Comparison of ENCODE assay signal across 16 mouse cellular contexts in genomic region chr2:135997361-135998150, GRCm38 (mm10). TPM values are rescaled to one million over a fixed set of nuclear protein-coding genes. Genes with fewer than 3 reads are reported as not detected.
A peak's percentile ranks its signal among the peaks of the same experiment; 100 is the strongest.
DNase-seq lines count a peak whose midpoint lies in the region; ATAC-seq and TF ChIP-seq lines count a peak whose summit lies in the region.
"Had no signal": no experiment of that assay in that cellular context is flagged by ENCODE, and none has a peak within 500 bp of the region (broad histone marks: within the 10 kb centered on the region; RNA-seq: fewer than 3 reads in every experiment).

No protein-coding gene starts in this region.

- 30% methylated on average over 18 of the region's 18 CpGs for WGBS in forebrain, postnatal 0 days
- 44% methylated on average over 18 of the region's 18 CpGs for WGBS in midbrain, embryonic 15.5 days

- no peaks in the 10 kb centered on the region for H3K27me3 ChIP-seq in forebrain, postnatal 0 days (ENCODE audit: insufficient read depth, low read length)
- no peaks in the 10 kb centered on the region for H3K27me3 ChIP-seq in midbrain, embryonic 15.5 days (replicated peaks)
- H3K27me3 ChIP-seq: limb, embryonic 13.5 days had no signal

- no peaks in the 10 kb centered on the region for H3K9me3 ChIP-seq in forebrain, postnatal 0 days (ENCODE audit: low read length)
- no peaks in the 10 kb centered on the region for H3K9me3 ChIP-seq in midbrain, embryonic 15.5 days
- H3K9me3 ChIP-seq: limb, embryonic 13.5 days had no signal

- H3K36me3 ChIP-seq in forebrain, postnatal 0 days (ENCODE audit: insufficient read depth), result no peaks in the 10 kb centered on the region
- peaks cover 3% of the 10 kb centered on the region; the same call in 1 of the 2 replicates for H3K36me3 ChIP-seq in midbrain, embryonic 15.5 days (replicated peaks)
- H3K36me3 ChIP-seq: limb, embryonic 13.5 days had no signal

- DNase-seq in cerebellum, adult 18-20 months, result peak; percentile 39 to 40
- DNase-seq in cerebellum, adult 9-11 months, result no peak
- DNase-seq in left cerebral cortex, adult 2 months (ENCODE audit: extremely low spot score in 1 of 2, low spot score in 2 of 2), result no peak
- DNase-seq in left cerebral cortex, adult 8-10 months (ENCODE audit: low spot score in 2 of 2), result no peak
- peak; percentile 64 for DNase-seq in forebrain, postnatal 0 days
- DNase-seq in thymus, postnatal 0 days (ENCODE audit: low spot score), result no peak
- DNase-seq in right cerebral cortex, postnatal 10 days (ENCODE audit: low spot score in 2 of 2), result no peak
- DNase-seq: gastrocnemius, postnatal 14 days; layer of hippocampus, adult 9-11 months; lung, adult 18-20 months; right cerebral cortex, postnatal 14 days had no signal

- peak overlapping the region; percentile 47 for H3K9ac ChIP-seq in forebrain, postnatal 0 days
- H3K9ac ChIP-seq in midbrain, embryonic 15.5 days, result peak overlapping the region; percentile 14; the same call in 1 of the 2 replicates
- H3K9ac ChIP-seq: limb, embryonic 13.5 days had no signal

- intact Hi-C loops in left cerebral cortex, adult 2 months (cut with DNase I), result no loop called here

- TF ChIP-seq CTCF in left cerebral cortex, adult 2 months (IDR thresholded peaks at IDR 0.05), result no peak
- TF ChIP-seq CTCF in forebrain, postnatal 0 days (IDR thresholded peaks at IDR 0.05; ENCODE audit: low read depth), result no peak

- 0 out of 2 replicates have a peak overlapping the region, but pooled peaks have one; percentile 15 for H3K27ac ChIP-seq in left cerebral cortex, adult 2 months
- peak overlapping the region; percentile 47; the same call in 1 of the 2 replicates for H3K27ac ChIP-seq in forebrain, postnatal 0 days (ENCODE audit: low read depth, low read length)
- peak overlapping the region; percentile 58 for H3K27ac ChIP-seq in midbrain, embryonic 15.5 days
- H3K27ac ChIP-seq: limb, embryonic 13.5 days had no signal

- ATAC-seq in forebrain, postnatal 0 days, result peak; percentile 46
- peak; percentile 44 for ATAC-seq in midbrain, embryonic 15.5 days (replicated peaks)
- ATAC-seq: inflammation-experienced regulatory T-cells, adult 6 months had no signal

- no peaks in the 10 kb centered on the region; the same call in 1 of the 2 replicates for H3K4me1 ChIP-seq in forebrain, postnatal 0 days (ENCODE audit: insufficient read depth)
- H3K4me1 ChIP-seq in midbrain, embryonic 15.5 days, result peaks cover 12% of the 10 kb centered on the region

- peak overlapping the region; percentile 37 for H3K4me2 ChIP-seq in forebrain, postnatal 0 days (ENCODE audit: low read depth)
- H3K4me2 ChIP-seq in midbrain, embryonic 15.5 days, result peak overlapping the region; percentile 30
- H3K4me2 ChIP-seq: limb, embryonic 13.5 days had no signal

- no peak overlapping the region for H3K4me3 ChIP-seq in left cerebral cortex, adult 2 months
- no peak overlapping the region for H3K4me3 ChIP-seq in forebrain, postnatal 0 days (ENCODE audit: low read depth, low read length)
- H3K4me3 ChIP-seq in midbrain, embryonic 15.5 days, result no peak overlapping the region
- H3K4me3 ChIP-seq: limb, embryonic 13.5 days had no signal

RNA-seq across cellular contexts. Expression of gene Lamp5, which starts 54.5 kb away (rescaled TPM):
- total RNA-seq in left cerebral cortex, adult 2 months (2021), result 100 to 1,000 TPM; 260 to 278 TPM
- 100 to 1,000 TPM; 191 to 219 (median 203) TPM for total RNA-seq in left cerebral cortex, adult 8-10 months (2022)
- 1.5 and 2.6 TPM in 2 replicates for total RNA-seq in forebrain, postnatal 0 days (2014; rRNA removed)
- 4.6 and 5.3 TPM in 2 replicates for polyA plus RNA-seq in forebrain, postnatal 0 days (2015; fragmentation: Nextera tagmentation; extraction: Ambion mirVana)
- polyA plus RNA-seq in midbrain, embryonic 15.5 days (2015; fragmentation: Nextera tagmentation; extraction: Ambion mirVana), result 7.1 TPM in 2 replicates
- not detected in 2 replicates for polyA plus RNA-seq in thymus, postnatal 0 days (2015; fragmentation: Nextera tagmentation; extraction: Ambion mirVana)
- total RNA-seq: gastrocnemius, postnatal 14 days; megakaryocyte, adult 5-6 weeks had no signal
- polyA plus RNA-seq: heart, embryonic 14.5 days; inflammation-experienced regulatory T-cells, adult 6 months had no signal

Comparison
In these comparisons a context has a peak if more than half of its experiments do, and no peak if none do; other contexts are left out.
1. DNase-seq: peak in cerebellum, adult 18-20 months (2 of 2) and forebrain, postnatal 0 days (single experiment); none in cerebellum, adult 9-11 months (single experiment), left cerebral cortex, adult 2 months (0 of 2), left cerebral cortex, adult 8-10 months (0 of 2), thymus, postnatal 0 days (single experiment) and right cerebral cortex, postnatal 10 days (0 of 2).
2. RNA of gene Lamp5, which starts 54.5 kb away (total RNA-seq): 260 to 278 TPM in left cerebral cortex, adult 2 months and 191 to 219 TPM in left cerebral cortex, adult 8-10 months; 1.5 to 2.6 TPM in forebrain, postnatal 0 days; every median in the first group is over 10 times any median in the second.
3. Peak in every context shown above with its lines, with median percentiles within 50 percentile points of each other: H3K27ac ChIP-seq.